Mouse (Mus musculus): ENCODE measurements around the gene Klf3. TPM values are rescaled to one million over a fixed set of nuclear protein-coding genes. Genes with fewer than 3 reads are reported as not detected.

Gene Klf3
- total RNA-seq (2023), result 353 TPM

DNA sequence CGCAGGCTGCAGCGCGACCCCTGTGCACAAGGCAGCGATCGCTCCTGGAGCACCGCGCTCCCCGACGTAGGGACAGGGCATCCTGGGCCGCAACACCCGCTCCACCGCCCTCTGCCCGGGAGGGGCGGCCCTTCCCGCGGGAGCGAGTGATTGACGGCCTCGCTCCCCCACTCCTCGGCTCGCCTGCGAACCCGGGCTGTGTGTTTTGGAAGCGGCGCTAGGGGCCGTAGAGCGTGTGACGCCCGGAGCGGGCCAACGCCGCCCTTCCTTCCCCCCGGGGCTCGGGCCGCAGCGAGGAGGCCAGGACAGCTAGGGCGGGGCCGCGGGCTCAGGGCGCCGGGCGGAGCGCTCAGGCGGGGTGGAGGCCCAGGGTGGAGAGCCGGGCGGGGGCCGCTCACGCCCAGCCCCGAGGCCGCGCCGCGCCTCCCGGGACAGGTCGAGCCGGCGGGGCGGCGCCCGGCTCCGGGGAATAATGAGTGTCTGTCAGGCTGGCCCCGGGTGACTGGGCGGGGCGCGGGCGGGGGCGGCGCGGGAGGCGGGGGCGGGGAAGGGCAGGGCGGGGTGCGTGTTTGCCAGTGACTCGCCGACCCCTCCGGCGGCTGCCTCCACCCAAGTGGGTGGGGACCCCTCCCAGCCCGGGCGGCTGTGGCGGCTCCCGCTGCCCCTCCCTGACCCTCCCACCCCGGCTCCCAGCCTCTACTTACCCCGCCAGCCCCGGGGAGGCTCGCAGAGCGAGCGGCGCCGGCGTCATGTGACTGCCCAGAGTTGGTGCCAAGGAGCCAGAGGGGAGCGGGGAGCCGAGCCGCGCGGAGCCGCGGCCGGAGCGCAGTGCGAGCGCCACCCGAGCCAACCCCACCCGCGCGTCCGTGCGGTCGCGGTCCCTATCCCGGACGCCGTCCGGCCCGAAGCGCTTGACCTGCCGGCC, at the start of gene Klf3:
Gene Klf3 (plus strand): TSS at position 594 of the 925 bp plus-strand sequence.

Other genes starting within 250 kb of the Klf3 start
- gene Tlr1, start 130.2 kb downstream of the Klf3 start, total RNA-seq (2023), result 38.0 TPM
- gene Tlr6, start 156.7 kb downstream of the Klf3 start, total RNA-seq (2023), result 15.4 TPM
- 1.5 TPM for gene Fam114a1, start 166.7 kb downstream of the Klf3 start, total RNA-seq (2023)